In genomic region chr8:10072347-10072746, GRCm38 (mm10) we compare ENCODE assay signal across 19 mouse cellular contexts.
DNase-seq lines count a peak whose midpoint lies in the region; TF ChIP-seq lines count a peak whose summit lies in the region.
"Had no signal": no experiment of that assay in that cellular context is flagged by ENCODE, and none has a peak within 500 bp of the region (broad histone marks: within the 10 kb centered on the region; RNA-seq: fewer than 3 reads in every experiment).

No protein-coding gene starts in this region.

- H3K36me3 ChIP-seq in C2C12 (ENCODE audit: control insufficient read depth, insufficient read depth) (no peaks in the 10 kb centered on the region), myocyte (ENCODE audit: control insufficient read depth, insufficient read depth) (no peaks in the 10 kb centered on the region)
- no peaks in the 10 kb centered on the region for H3K36me3 ChIP-seq in heart, adult 2 months (ENCODE audit: control insufficient read depth, insufficient read depth, low read length)
- H3K36me3 ChIP-seq: embryonic facial prominence, embryonic 10.5 days; embryonic facial prominence, embryonic 12.5 days; forebrain, embryonic 15.5 days; G1E had no signal

- intact Hi-C loops in left cerebral cortex, postnatal 4 days (cut with DNase I) = no loop called here
- intact Hi-C loops in heart, adult 2 months (cut with DNase I) = no loop called here

- no peaks in the 10 kb centered on the region for H3K27me3 ChIP-seq in C2C12 (ENCODE audit: control insufficient read depth, insufficient read depth, insufficient read length)
- H3K27me3 ChIP-seq in myocyte (ENCODE audit: control insufficient read depth, insufficient read depth, insufficient read length) = no peaks in the 10 kb centered on the region
- H3K27me3 ChIP-seq in heart, adult 2 months (ENCODE audit: control insufficient read depth, insufficient read depth, low read length) = no peaks in the 10 kb centered on the region
- H3K27me3 ChIP-seq: CH12.LX; embryonic facial prominence, embryonic 12.5 days; forebrain, embryonic 13.5 days; forebrain, embryonic 15.5 days had no signal

- TF ChIP-seq EP300 in heart, adult 2 months (IDR thresholded peaks at IDR 0.05; ENCODE audit: insufficient read depth, low read depth, low read length) = no peak

- no peak overlapping the region for H3K4me2 ChIP-seq in myocyte (ENCODE audit: low read depth)
- H3K4me2 ChIP-seq: embryonic facial prominence, embryonic 12.5 days; forebrain, embryonic 13.5 days; forebrain, embryonic 15.5 days had no signal

- no peak overlapping the region for H3K9ac ChIP-seq in heart, adult 2 months (ENCODE audit: low read depth, low read length)
- H3K9ac ChIP-seq: embryonic facial prominence, embryonic 12.5 days; forebrain, embryonic 13.5 days; forebrain, embryonic 15.5 days; forebrain, postnatal 0 days had no signal

- no peak for TF ChIP-seq POLR2A in myocyte (IDR thresholded peaks at IDR 0.05; ENCODE audit: insufficient read length, low read depth)
- TF ChIP-seq POLR2A in heart, adult 2 months (IDR thresholded peaks at IDR 0.05; ENCODE audit: insufficient read depth, low read depth, low read length) = no peak

- no peaks in the 10 kb centered on the region for H3K4me1 ChIP-seq in heart, adult 2 months (ENCODE audit: control insufficient read depth, insufficient read depth, low read length)
- H3K4me1 ChIP-seq: embryonic facial prominence, embryonic 10.5 days; embryonic facial prominence, embryonic 12.5 days; forebrain, embryonic 13.5 days; forebrain, embryonic 15.5 days had no signal

- no peak overlapping the region for H3K4me3 ChIP-seq in C2C12 (ENCODE audit: insufficient read depth, poor library complexity, severe bottlenecking)
- H3K4me3 ChIP-seq in myocyte = no peak overlapping the region
- H3K4me3 ChIP-seq in heart, adult 2 months = no peak overlapping the region
- H3K4me3 ChIP-seq: embryonic facial prominence, embryonic 10.5 days; embryonic facial prominence, embryonic 12.5 days; forebrain, embryonic 13.5 days; forebrain, embryonic 15.5 days had no signal

- no peaks in the 10 kb centered on the region for H3K79me2 ChIP-seq in C2C12 (ENCODE audit: control insufficient read depth, insufficient read depth)
- H3K79me2 ChIP-seq in myocyte (ENCODE audit: control insufficient read depth, insufficient read depth) = no peaks in the 10 kb centered on the region
- no peaks in the 10 kb centered on the region for H3K79me2 ChIP-seq in heart, adult 2 months (replicated peaks; ENCODE audit: control insufficient read depth, insufficient read depth, low read length)

- peak; percentile 18 for DNase-seq in left cerebral cortex, postnatal 4 days
- no peak for DNase-seq in left cerebral cortex, adult 8-10 months (ENCODE audit: low spot score in 2 of 2)
- DNase-seq in heart, adult 2 months = no peak
- DNase-seq: adrenal gland, adult 8-10 months; adrenal gland, postnatal 14 days; adrenal gland, postnatal 36 days; cerebellum, adult 11-12 months; cerebellum, adult 2 months; cerebellum, adult 9-10 months; cerebellum, postnatal 14 days; forebrain, postnatal 0 days had no signal

- TF ChIP-seq CTCF in C2C12 (IDR thresholded peaks at IDR 0.05; ENCODE audit: control insufficient read depth, insufficient read depth, insufficient read length) = no peak
- no peak for TF ChIP-seq CTCF in heart, adult 2 months (IDR thresholded peaks at IDR 0.05)

- no peak overlapping the region for H3K27ac ChIP-seq in heart, adult 2 months
- H3K27ac ChIP-seq: embryonic facial prominence, embryonic 10.5 days; embryonic facial prominence, embryonic 12.5 days; forebrain, embryonic 13.5 days; forebrain, embryonic 15.5 days had no signal

- 81% methylated on average over 2 of the region's 2 CpGs for WGBS in heart, adult 2 months

- no peaks in the 10 kb centered on the region for H3K79me3 ChIP-seq in C2C12 (ENCODE audit: low read depth)

- H3ac ChIP-seq in C2C12 (ENCODE audit: control insufficient read depth, insufficient read length, low read depth) = no peak overlapping the region
- H3ac ChIP-seq in myocyte (ENCODE audit: control insufficient read depth, insufficient read length) = no peak overlapping the region

TF ChIP-seq in C2C12, 6 proteins besides CTCF, POLR2A, EP300 and RAD21:
- no peak for TF ChIP-seq USF1 (IDR thresholded peaks at IDR 0.05; ENCODE audit: low read depth)
- peak; percentile 9 for TF ChIP-seq MYOD1 (IDR thresholded peaks at IDR 0.05; ENCODE audit: control insufficient read depth, insufficient read length, low read depth)
- no peak for TF ChIP-seq FOSL1 (IDR thresholded peaks at IDR 0.05; ENCODE audit: insufficient read depth, low read length, poor library complexity, severe bottlenecking)
- TF ChIP-seq CEBPB (IDR thresholded peaks at IDR 0.05; ENCODE audit: low read depth) = no peak
- no peak for TF ChIP-seq MYOG (IDR thresholded peaks at IDR 0.05; ENCODE audit: control insufficient read depth, extremely low read depth, insufficient read length)

TF ChIP-seq in myocyte, 11 proteins besides CTCF, POLR2A, EP300 and RAD21:
- peak; percentile 6 to 100 (median 99) for TF ChIP-seq MYOG (IDR thresholded peaks at IDR 0.05; ENCODE audit: control insufficient read depth in 1 of 3, insufficient read depth in 1 of 3, insufficient read length in 2 of 3, low read depth in 2 of 3)
- TF ChIP-seq USF1 (IDR thresholded peaks at IDR 0.05; ENCODE audit: low read depth) = no peak
- peak; percentile 100 for TF ChIP-seq TCF3 (IDR thresholded peaks at IDR 0.05; ENCODE audit: insufficient read length, low read depth)
- TF ChIP-seq MYOD1 (IDR thresholded peaks at IDR 0.05; ENCODE audit: control insufficient read depth in 1 of 3, insufficient read length in 2 of 3, low read depth in 2 of 3) = peak in 2 of 3 experiments; percentile 97 to 98
- peak; percentile 93 for TF ChIP-seq TCF12 (IDR thresholded peaks at IDR 0.05; ENCODE audit: insufficient read depth, poor library complexity, severe bottlenecking)
- TF ChIP-seq SRF (IDR thresholded peaks at IDR 0.05; ENCODE audit: control insufficient read depth, insufficient read length, low read depth) = no peak
- TF ChIP-seq E2F4 (IDR thresholded peaks at IDR 0.05; ENCODE audit: insufficient read depth) = no peak
